Mouse (Mus musculus) bone marrow, adult 2 months (tissue): ENCODE measurements around the gene Egfr.

Experiments
- CTCF ChIP-seq: fragments of 200-500 bp; IDR thresholded peaks from 2 replicates; pipeline ENCODE4 v1.5.1; 2011; ENCODE audit warnings: low read length, control low read depth; ENCODE audit not compliant: control insufficient read depth, insufficient read depth
- POLR2A ChIP-seq: fragments of 200-500 bp; IDR thresholded peaks from 2 replicates; pipeline ENCODE4 v1.6.1; 2011; ENCODE audit warnings: low read depth, mild to moderate bottlenecking, control low read depth, low read length, borderline replicate concordance; ENCODE audit not compliant: control insufficient read depth

DNA sequence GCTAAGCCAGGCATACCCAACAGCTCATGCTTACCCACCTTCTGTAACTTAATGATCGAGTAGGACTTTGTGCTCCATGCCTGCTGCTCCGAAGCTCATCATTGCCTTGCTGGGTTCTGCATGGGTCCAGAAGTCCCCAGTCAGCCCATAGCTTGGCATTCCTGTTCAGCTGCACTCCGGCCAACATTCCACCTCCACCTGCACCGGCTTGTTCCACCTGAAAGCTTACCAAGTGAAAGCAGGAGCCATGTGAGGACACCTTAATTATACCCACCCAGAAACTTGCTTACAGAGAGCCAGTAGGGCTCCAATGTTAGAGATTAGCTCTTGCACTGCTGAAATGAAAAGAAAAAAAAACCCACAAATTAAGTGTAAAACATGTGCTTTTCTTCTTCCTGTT, 17.3 kb downstream of the Egfr start:
- TF ChIP-seq POLR2A (no peak), CTCF (no peak)
